Mouse (Mus musculus): ENCODE results near the gene Kif2c.

- TF ChIP-seq CTCF (IDR thresholded peaks at IDR 0.05; ENCODE audit: borderline replicate concordance, extremely low read depth, insufficient read depth, insufficient read length) (no peak), POLR2A (IDR thresholded peaks at IDR 0.05; ENCODE audit: borderline replicate concordance, extremely low read depth, insufficient read depth, insufficient read length, poor library complexity, severe bottlenecking) (no peak)
Observed at GRCm38 (mm10) chr4:117132794-117133143, 49.7 kb downstream of the Kif2c start.

Measured in brain, embryonic 14.5 days (tissue).